In the genomic region with DNA sequence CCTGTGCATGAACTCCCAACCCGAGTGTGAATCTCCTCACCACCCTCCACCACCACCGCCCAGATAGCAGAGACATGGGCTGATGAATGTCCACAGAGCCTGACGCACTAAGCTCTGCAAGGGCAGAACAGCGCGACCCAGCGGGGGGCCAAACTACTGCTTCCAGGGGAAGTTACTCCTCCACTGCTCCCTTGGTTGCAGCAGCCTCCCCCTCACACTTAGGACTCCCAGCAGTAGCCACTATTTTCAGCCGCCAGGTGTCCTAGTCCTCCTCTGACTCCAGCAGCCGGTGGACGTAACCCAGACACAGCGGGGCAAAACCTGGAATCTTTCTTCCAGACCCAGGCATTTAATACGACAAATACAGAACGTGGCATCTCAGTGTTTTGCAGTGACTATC, we compare ENCODE assay signal across 8 mouse cellular contexts. TPM values are rescaled to one million over a fixed set of nuclear protein-coding genes. Genes with fewer than 3 reads are reported as not detected.
A peak's percentile ranks its signal among the peaks of the same experiment; 100 is the strongest.
DNase-seq lines count a peak whose midpoint lies in the region; ATAC-seq and TF ChIP-seq lines count a peak whose summit lies in the region.

No protein-coding gene starts in this region.

- no peaks in the 10 kb centered on the region for H3K9me3 ChIP-seq in hindbrain, embryonic 10.5 days
- no peaks in the 10 kb centered on the region for H3K9me3 ChIP-seq in hindbrain, embryonic 13.5 days
- no peaks in the 10 kb centered on the region for H3K9me3 ChIP-seq in kidney, embryonic 14.5 days (ENCODE audit: control insufficient read depth, low read length)

- H3K4me2 ChIP-seq in hindbrain, embryonic 13.5 days: no peak overlapping the region; the same call in 1 of the 2 replicates
- no peak overlapping the region for H3K4me2 ChIP-seq in kidney, embryonic 14.5 days (replicated peaks; ENCODE audit: low read depth, low read length)

- no peaks in the 10 kb centered on the region for H3K36me3 ChIP-seq in hindbrain, embryonic 10.5 days
- H3K36me3 ChIP-seq in hindbrain, embryonic 13.5 days: no peaks in the 10 kb centered on the region
- H3K36me3 ChIP-seq in kidney, embryonic 14.5 days (ENCODE audit: control insufficient read depth, insufficient read depth, low read length): no peaks in the 10 kb centered on the region

- H3K27ac ChIP-seq in hindbrain, embryonic 10.5 days: no peak overlapping the region
- no peak overlapping the region for H3K27ac ChIP-seq in hindbrain, embryonic 13.5 days
- no peak overlapping the region for H3K27ac ChIP-seq in kidney, embryonic 14.5 days (ENCODE audit: low read depth, low read length)

- 13% methylated on average over 12 of the region's 12 CpGs for WGBS in hindbrain, embryonic 10.5 days
- 13% methylated on average over 12 of the region's 12 CpGs for WGBS in hindbrain, embryonic 13.5 days
- 10% methylated on average over 12 of the region's 12 CpGs for WGBS in kidney, embryonic 14.5 days

- peaks cover 7% of the 10 kb centered on the region; the same call in 1 of the 2 replicates for H3K4me1 ChIP-seq in hindbrain, embryonic 10.5 days (replicated peaks)
- H3K4me1 ChIP-seq in hindbrain, embryonic 13.5 days (replicated peaks): 0 out of 2 replicates have a peak, but pooled peaks cover 7% of the 10 kb centered on the region
- no peaks in the 10 kb centered on the region for H3K4me1 ChIP-seq in kidney, embryonic 14.5 days (ENCODE audit: control insufficient read depth, insufficient read depth, low read length)

- in situ Hi-C loops in Patski (cut with MboI; ENCODE audit: low pct_unique_long_range_greater_than_20kb): no loop called here

- CTCF ChIA-PET in Patski (lab: Charles Lee): no interaction called here

- POLR2A ChIA-PET in Patski (lab: Charles Lee): no interaction called here

- H3K27me3 ChIP-seq in hindbrain, embryonic 10.5 days (ENCODE audit: insufficient read depth, poor library complexity, severe bottlenecking): no peaks in the 10 kb centered on the region
- H3K27me3 ChIP-seq in hindbrain, embryonic 13.5 days: no peaks in the 10 kb centered on the region
- peaks cover 26% of the 10 kb centered on the region for H3K27me3 ChIP-seq in Patski
- H3K27me3 ChIP-seq in kidney, embryonic 14.5 days (ENCODE audit: control insufficient read depth, insufficient read depth, low read length): no peaks in the 10 kb centered on the region

- peak; percentile 37 for DNase-seq in hindbrain, embryonic 10.5 days (ENCODE audit: low spot score)
- DNase-seq in Patski (ENCODE audit: low read depth, low spot score) (no peak), adipocyte (ENCODE audit: low spot score) (no peak)
- peak; percentile 14 for DNase-seq in embryo, embryonic 11.5 days (ENCODE audit: low read depth, low spot score)
- DNase-seq in ovary, postnatal 36 days (ENCODE audit: low spot score): peak; percentile 47
- DNase-seq in left cerebral cortex, adult 8-10 months (ENCODE audit: low spot score in 2 of 2): no peak

- no peak for ATAC-seq in hindbrain, embryonic 13.5 days (ENCODE audit: low FRiP score)
- no peak for ATAC-seq in Patski
- ATAC-seq in kidney, embryonic 14.5 days (ENCODE audit: low FRiP score, low TSS enrichment): 0 out of 2 replicates have a peak, but pooled peaks have one; percentile 46

- peak; percentile 31 for TF ChIP-seq CTCF in Patski (IDR thresholded peaks at IDR 0.05)

- H3K4me3 ChIP-seq in hindbrain, embryonic 10.5 days: 0 out of 2 replicates have a peak overlapping the region, but pooled peaks have one; percentile 12
- no peak overlapping the region for H3K4me3 ChIP-seq in hindbrain, embryonic 13.5 days
- no peak overlapping the region for H3K4me3 ChIP-seq in kidney, embryonic 14.5 days (ENCODE audit: low read length)

- H3K9ac ChIP-seq in hindbrain, embryonic 13.5 days: no peak overlapping the region
- H3K9ac ChIP-seq in kidney, embryonic 14.5 days (ENCODE audit: low read depth, low read length): no peak overlapping the region

RNA-seq across cellular contexts. Expression of gene Zfp871, which starts 34.5 kb away (rescaled TPM):
- 38.6 and 45.4 TPM in 2 replicates for polyA plus RNA-seq in hindbrain, embryonic 10.5 days (2016; fragmentation: Nextera tagmentation; extraction: Ambion mirVana)
- 43.7 and 46.1 TPM in 2 replicates for polyA plus RNA-seq in hindbrain, embryonic 13.5 days (2015; fragmentation: Nextera tagmentation; extraction: Ambion mirVana)
- 18.3 TPM for polyA plus RNA-seq in Patski (2021)
- 44.8 and 71.6 TPM in 2 replicates for polyA plus RNA-seq in kidney, embryonic 14.5 days (2014; fragmentation: Nextera tagmentation; extraction: Ambion mirVana)
- total RNA-seq in left cerebral cortex, adult 8-10 months (2022): 10 to 100 TPM; 65.9 to 94.1 (median 79.6) TPM

RNA-seq across cellular contexts. Expression of gene Zfp811, which starts 56.1 kb away (rescaled TPM):
- 26.1 and 33.1 TPM in 2 replicates for polyA plus RNA-seq in hindbrain, embryonic 10.5 days (2016; fragmentation: Nextera tagmentation; extraction: Ambion mirVana)
- 63.9 and 71.5 TPM in 2 replicates for polyA plus RNA-seq in hindbrain, embryonic 13.5 days (2015; fragmentation: Nextera tagmentation; extraction: Ambion mirVana)
- polyA plus RNA-seq in Patski (2021): 0.33 TPM
- 2.2 and 2.7 TPM in 2 replicates for polyA plus RNA-seq in kidney, embryonic 14.5 days (2014; fragmentation: Nextera tagmentation; extraction: Ambion mirVana)
- total RNA-seq in left cerebral cortex, adult 8-10 months (2022): 1 to 10 TPM; 3.5 to 6.6 (median 5.3) TPM

Comparison
In these comparisons a context has a peak if more than half of its experiments do, and no peak if none do; other contexts are left out.
1. DNase-seq: peak in hindbrain, embryonic 10.5 days (single experiment), embryo, embryonic 11.5 days (single experiment) and ovary, postnatal 36 days (single experiment); none in Patski (single experiment), left cerebral cortex, adult 8-10 months (0 of 2) and adipocyte (single experiment).